Mouse (Mus musculus) limb, embryonic 10.5 days (tissue): Measurements from ENCODE around the gene Zfp819. TPM values are rescaled to one million over a fixed set of nuclear protein-coding genes. Genes with fewer than 3 reads are reported as not detected.
"Not testable (repeated sequence)": the region's sequence is repeated elsewhere in the genome, so short reads cannot be mapped to it uniquely, and the experiment has no call there.

ENCODE experiments used
- DNase-seq: peaks from one replicate; pipeline ENCODE4 v3.0.0-alpha.2; 2017; ENCODE audit warnings: low spot score
- H3K27ac ChIP-seq: fragments of 300-500 bp; sonication (generic); 2 replicates; pipeline ENCODE4 v1.5.1; 2016; ENCODE audit warnings: mild to moderate bottlenecking
- H3K27me3 ChIP-seq: fragments of 300-500 bp; sonication (generic); 2 replicates; pipeline ENCODE4 v1.6.1; 2016; ENCODE audit warnings: low read depth, mild to moderate bottlenecking; ENCODE audit not compliant: poor library complexity, severe bottlenecking
- H3K36me3 ChIP-seq: fragments of 300-500 bp; sonication (generic); 2 replicates; pipeline ENCODE4 v1.6.1; 2016; ENCODE audit warnings: mild to moderate bottlenecking, moderate library complexity
- H3K4me1 ChIP-seq: fragments of 300-500 bp; sonication (generic); 2 replicates; pipeline ENCODE4 v1.6.1; 2016
- H3K4me3 ChIP-seq: fragments of 300-500 bp; sonication (generic); 2 replicates; pipeline ENCODE4 v1.5.1; 2016; ENCODE audit warnings: mild to moderate bottlenecking, moderate library complexity
- H3K9me3 ChIP-seq: fragments of 300-500 bp; sonication (generic); replicated peaks from 2 replicates; pipeline ENCODE4 v1.6.1; 2016; ENCODE audit warnings: mild to moderate bottlenecking
- WGBS: fragments of 180-500 bp; shearing (Covaris S2); methylation state at CpG from one replicate; pipeline ENCODE4 v1.1.7; 2016; 5-methylcytosine and 5-hydroxymethylcytosine counted together
- polyA plus RNA-seq: library from polyadenylated mRNA; unstranded; fragments of >200 nt; fragmentation: Nextera tagmentation; extraction: Ambion mirVana; gene quantifications from 2 replicates; pipeline ENCODE4 v1.2.1, GENCODE M21; 2016

Gene Zfp819
- polyA plus RNA-seq, 1 experiment from 2014 or later: 0.99 TPM

- DNase-seq: no peak
- 76% methylated on average over 6 of the region's 6 CpGs for WGBS
- H3K4me1 ChIP-seq: no peaks in the 10 kb centered on the region
- no peak overlapping the region for H3K4me3 ChIP-seq
- H3K27ac ChIP-seq: no peak overlapping the region
- H3K9me3 ChIP-seq: 0 out of 2 replicates have a peak, but pooled peaks cover 2% of the 10 kb centered on the region
- H3K36me3 ChIP-seq: no peaks in the 10 kb centered on the region
- H3K27me3 ChIP-seq: no peaks in the 10 kb centered on the region
These were observed 49.3 kb downstream of the Zfp819 start for GRCm38 (mm10) chr7:43656232-43656631.

DNA sequence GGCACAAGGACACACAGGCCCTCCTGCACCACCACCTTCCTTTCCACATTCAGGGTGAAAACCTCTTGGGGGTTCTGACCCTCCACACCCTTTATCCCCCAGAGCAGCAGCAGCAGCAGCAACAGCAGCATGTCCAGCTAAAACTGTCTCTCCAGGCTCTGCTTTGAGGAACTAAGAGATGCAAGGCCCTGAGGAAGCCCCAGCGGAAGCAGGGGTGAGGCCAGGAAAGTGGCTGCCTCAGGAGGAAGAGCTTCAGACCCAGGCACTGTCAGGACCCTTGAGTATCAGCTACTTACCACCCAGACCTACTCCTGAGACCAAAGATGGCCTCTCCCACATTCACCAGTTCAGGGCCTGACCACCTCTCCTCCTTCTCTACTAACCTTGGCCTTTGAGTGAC lies 53.0 kb downstream of the Zfp819 start, which contains the start of gene Siglece:
Gene Siglece, minus strand, starts transcription at position 160 of the 400 bp plus-strand sequence.
- Histone ChIP-seq H3K27ac (no peak within 1 kb of the TSS), H3K27me3 (no peaks in the 10 kb centered on the region), H3K9me3 (no peaks in the 10 kb centered on the region), H3K4me1 (no peaks in the 10 kb centered on the region), H3K36me3 (no peaks in the 10 kb centered on the region), H3K4me3 (no peak within 1 kb of the TSS)
- 83% methylated on average over 1 of the region's 1 CpGs for WGBS
- no peak for DNase-seq

DNA sequence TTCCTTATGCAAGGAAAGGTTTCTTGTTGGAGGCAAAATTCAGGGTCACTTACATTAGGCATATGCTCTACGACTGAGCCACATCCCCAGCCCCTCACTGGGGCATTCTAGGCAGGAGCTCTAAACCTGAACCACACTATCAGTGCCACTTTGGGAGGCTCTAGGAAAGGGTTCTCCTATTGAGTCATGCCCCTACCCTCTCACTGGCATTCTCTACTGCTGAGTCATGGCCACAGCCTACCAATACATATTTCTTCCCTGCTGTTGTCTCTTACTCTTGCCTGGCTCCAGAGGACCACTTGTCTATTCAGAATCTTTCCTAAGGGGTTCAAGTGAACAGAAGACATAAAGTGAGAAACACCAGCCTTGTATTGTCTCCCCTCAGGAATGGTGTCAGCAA lies 55.8 kb downstream of the Zfp819 start:
- no peak for DNase-seq
- Histone ChIP-seq H3K27ac (no peak overlapping the region), H3K4me3 (no peak overlapping the region), H3K9me3 (no peaks in the 10 kb centered on the region), H3K36me3 (no peaks in the 10 kb centered on the region), H3K4me1 (no peaks in the 10 kb centered on the region), H3K27me3 (no peaks in the 10 kb centered on the region)
- WGBS: 91% methylated on average over 1 of the region's 1 CpGs

DNA sequence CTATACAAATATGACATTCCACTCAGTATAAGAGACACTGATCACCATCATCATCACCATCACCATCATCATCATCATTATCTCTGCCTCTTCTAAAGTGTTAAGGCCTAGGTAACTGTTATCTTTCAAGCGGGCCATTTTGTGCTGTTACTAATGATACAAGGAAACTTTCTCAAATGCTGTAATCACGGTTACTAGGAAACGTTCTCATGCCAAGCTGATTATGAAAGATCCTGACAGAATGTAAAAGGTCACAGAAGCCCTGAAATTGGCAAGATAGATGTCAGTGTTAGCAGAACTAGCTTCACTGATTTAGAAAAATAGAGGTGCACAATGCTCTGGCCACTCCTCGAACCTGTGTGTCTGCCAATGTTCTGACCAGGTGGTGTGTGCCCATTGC lies 60.3 kb downstream of the Zfp819 start:
- DNase-seq, H3K4me3 ChIP-seq, H3K27me3 ChIP-seq, H3K36me3 ChIP-seq, H3K27ac ChIP-seq, H3K9me3 ChIP-seq, H3K4me1 ChIP-seq: not testable (repeated sequence)
- WGBS: 93% methylated on average over 4 of the region's 4 CpGs

Other genes starting within 250 kb of the Zfp819 start
- gene Siglecg, start 199.0 kb upstream of the Zfp819 start, polyA plus RNA-seq: 0.26 TPM in 2 replicates
- not detected in 2 replicates for gene Lim2, start 179.5 kb upstream of the Zfp819 start, polyA plus RNA-seq
- 0.28 TPM in 1 of 2 replicates, not detected in the other for gene Nkg7, start 170.1 kb upstream of the Zfp819 start, polyA plus RNA-seq
- not detected in 2 replicates for gene Cldnd2, start 166.4 kb upstream of the Zfp819 start, polyA plus RNA-seq
- 240 and 248 TPM in 2 replicates for gene Etfb, start 163.1 kb upstream of the Zfp819 start, polyA plus RNA-seq
- 0.78 TPM in 1 of 2 replicates, not detected in the other for gene Gm45233, start 163.0 kb upstream of the Zfp819 start, polyA plus RNA-seq
- 1.2 and 1.3 TPM in 2 replicates for gene Vsig10l, start 144.0 kb upstream of the Zfp819 start, polyA plus RNA-seq
- gene Iglon5, start 117.1 kb upstream of the Zfp819 start, polyA plus RNA-seq: 0.21 and 0.46 TPM in 2 replicates
- not detected in 2 replicates for gene 4931406B18Rik, start 101.2 kb upstream of the Zfp819 start, polyA plus RNA-seq
- gene Cd33, start 62.7 kb upstream of the Zfp819 start, polyA plus RNA-seq: 0.48 and 0.59 TPM in 2 replicates
- gene Zfp658, start 44.9 kb upstream of the Zfp819 start, polyA plus RNA-seq: 4.3 and 5.4 TPM in 2 replicates
- 13.3 and 15.4 TPM in 2 replicates for gene Zfp719, start 27.6 kb upstream of the Zfp819 start, polyA plus RNA-seq
- not detected in 2 replicates for gene Ceacam18, start 27.5 kb downstream of the Zfp819 start, polyA plus RNA-seq
- 0.21 TPM in 1 of 2 replicates, not detected in the other for gene Siglece, start 53.0 kb downstream of the Zfp819 start, polyA plus RNA-seq
- 21.3 and 21.6 TPM in 2 replicates for gene Ctu1, start 64.8 kb downstream of the Zfp819 start, polyA plus RNA-seq
- not detected in 2 replicates for gene Klk14, start 83.2 kb downstream of the Zfp819 start, polyA plus RNA-seq
- 0.73 and 0.94 TPM in 2 replicates for gene Klk13, start 105.4 kb downstream of the Zfp819 start, polyA plus RNA-seq
- gene Klk12, start 161.7 kb downstream of the Zfp819 start, polyA plus RNA-seq: not detected in 2 replicates
- gene Klk11, start 167.4 kb downstream of the Zfp819 start, polyA plus RNA-seq: 0.13 and 0.33 TPM in 2 replicates
- 0.20 and 0.25 TPM in 2 replicates for gene Klk10, start 173.9 kb downstream of the Zfp819 start, polyA plus RNA-seq
- 0.09 TPM in 1 of 2 replicates, not detected in the other for gene Klk9, start 184.7 kb downstream of the Zfp819 start, polyA plus RNA-seq
- 13.7 and 16.4 TPM in 2 replicates for gene Klk8, start 190.4 kb downstream of the Zfp819 start, polyA plus RNA-seq
- not detected in 2 replicates for gene Klk7, start 204.1 kb downstream of the Zfp819 start, polyA plus RNA-seq
- gene Klk6, start 217.3 kb downstream of the Zfp819 start, polyA plus RNA-seq: not detected in 2 replicates
- gene Klk5, start 234.8 kb downstream of the Zfp819 start, polyA plus RNA-seq: not detected in 2 replicates